7 mouse cellular contexts compared by ENCODE assay signal in genomic region chr2:180755896-180756295, GRCm38 (mm10). TPM values are rescaled to one million over a fixed set of nuclear protein-coding genes. Genes with fewer than 3 reads are reported as not detected.
A peak's percentile ranks its signal among the peaks of the same experiment; 100 is the strongest.
DNase-seq lines count a peak whose midpoint lies in the region.

No protein-coding gene starts in this region.

- peak; percentile 27 for DNase-seq in ovary, postnatal 10 days (ENCODE audit: low spot score)
- DNase-seq in ovary, adult 18-20 months (ENCODE audit: low spot score) = no peak
- DNase-seq in embryo, embryonic 10 days (ENCODE audit: low spot score) = peak; percentile 90
- peak; percentile 87 for DNase-seq in kidney, postnatal 10 days
- peak; percentile 79 for DNase-seq in retina, embryonic 14.5 days (ENCODE audit: low spot score)
- no peak for DNase-seq in thymus, postnatal 25 days
- DNase-seq in left cerebral cortex, adult 18-20 months (ENCODE audit: low spot score in 2 of 2) = no peak

RNA-seq across cellular contexts. Expression of gene Bhlhe23, which starts 20.8 kb away (rescaled TPM):
- under 1 TPM in 1 of 2 experiments, not detected in 1; 0.14 TPM for total RNA-seq in left cerebral cortex, adult 18-20 months (2021)

RNA-seq across cellular contexts. Expression of gene Slc17a9, which starts 30.8 kb away (rescaled TPM):
- under 1 TPM; 0.26 to 0.37 TPM for total RNA-seq in left cerebral cortex, adult 18-20 months (2021)

RNA-seq across cellular contexts. Expression of gene Gid8, which starts 46.0 kb away (rescaled TPM):
- 10 to 100 TPM; 63.9 to 67.2 TPM for total RNA-seq in left cerebral cortex, adult 18-20 months (2021)

RNA-seq across cellular contexts. Expression of gene Dido1, which starts 46.1 kb away (rescaled TPM):
- total RNA-seq in left cerebral cortex, adult 18-20 months (2021) = 10 to 100 TPM; 56.2 to 59.1 TPM

Comparison
In these comparisons a context has a peak if more than half of its experiments do, and no peak if none do; other contexts are left out.
1. DNase-seq: peak in ovary, postnatal 10 days (single experiment), embryo, embryonic 10 days (single experiment), kidney, postnatal 10 days (single experiment) and retina, embryonic 14.5 days (single experiment); none in ovary, adult 18-20 months (single experiment), thymus, postnatal 25 days (single experiment) and left cerebral cortex, adult 18-20 months (0 of 2).